Mouse (Mus musculus) hindbrain, embryonic 14.5 days (tissue): ENCODE data around the gene Ppdpf. TPM values are rescaled to one million over a fixed set of nuclear protein-coding genes. Genes with fewer than 3 reads are reported as not detected.

Source experiments
- polyA plus RNA-seq: library from polyadenylated mRNA; unstranded; fragments of >200 nt; fragmentation: Nextera tagmentation; extraction: Ambion mirVana; gene quantifications from 2 replicates; pipeline ENCODE4 v1.2.1, GENCODE M21; 2014

Ppdpf gene
- polyA plus RNA-seq, 1 experiment from 2014 or later, result 446 TPM

Other genes with a start within 250 kb of the Ppdpf start
- 78.6 and 85.5 TPM in 2 replicates for gene Nkain4, start 232.5 kb upstream of the Ppdpf start, polyA plus RNA-seq
- gene Arfgap1, start 220.0 kb upstream of the Ppdpf start, polyA plus RNA-seq, result 88.2 and 96.2 TPM in 2 replicates
- gene Col20a1, start 200.7 kb upstream of the Ppdpf start, polyA plus RNA-seq, result 0.33 and 0.74 TPM in 2 replicates
- 50.6 and 59.1 TPM in 2 replicates for gene Chrna4, start 143.7 kb upstream of the Ppdpf start, polyA plus RNA-seq
- gene Kcnq2, start 51.9 kb upstream of the Ppdpf start, polyA plus RNA-seq, result 54.2 and 55.9 TPM in 2 replicates
- gene Eef1a2, start 30.2 kb upstream of the Ppdpf start, polyA plus RNA-seq, result 21.1 and 22.3 TPM in 2 replicates
- gene Ptk6, start 15.5 kb downstream of the Ppdpf start, polyA plus RNA-seq, result not detected in 2 replicates
- gene Srms, start 25.9 kb downstream of the Ppdpf start, polyA plus RNA-seq, result 0.29 and 0.48 TPM in 2 replicates
- not detected in 2 replicates for gene Fndc11, start 32.8 kb downstream of the Ppdpf start, polyA plus RNA-seq
- gene Helz2, start 54.8 kb downstream of the Ppdpf start, polyA plus RNA-seq, result 0.22 and 0.70 TPM in 2 replicates
- 16.7 and 18.0 TPM in 2 replicates for gene Gmeb2, start 100.8 kb downstream of the Ppdpf start, polyA plus RNA-seq
- 1,468 and 1,594 TPM in 2 replicates for gene Stmn3, start 127.3 kb downstream of the Ppdpf start, polyA plus RNA-seq
- gene Rtel1, start 132.5 kb downstream of the Ppdpf start, polyA plus RNA-seq, result 39.9 and 40.8 TPM in 2 replicates
- 66.7 and 67.6 TPM in 2 replicates for gene Zgpat, start 177.7 kb downstream of the Ppdpf start, polyA plus RNA-seq
- gene Arfrp1, start 178.2 kb downstream of the Ppdpf start, polyA plus RNA-seq, result 62.3 and 63.3 TPM in 2 replicates
- gene Lime1, start 192.8 kb downstream of the Ppdpf start, polyA plus RNA-seq, result 39.7 and 47.4 TPM in 2 replicates